Mouse (Mus musculus) small intestine, adult 10 weeks (tissue): ENCODE data around the gene Mapk6. TPM values are rescaled to one million over a fixed set of nuclear protein-coding genes. Genes with fewer than 3 reads are reported as not detected.

Source experiments
- polyA plus RNA-seq: library from polyadenylated mRNA; stranded (reverse); fragments of 350-450 nt; fragmentation: Illumina TruSeq; extraction: RNeasy Lipid Tissue Mini Kit (QIAGEN cat#74804); gene quantifications from one replicate; pipeline ENCODE4 v1.2.3, GENCODE M21; 2014; ENCODE audit warnings: low replicate concordance

Gene Mapk6
- 111 TPM for polyA plus RNA-seq

DNA sequence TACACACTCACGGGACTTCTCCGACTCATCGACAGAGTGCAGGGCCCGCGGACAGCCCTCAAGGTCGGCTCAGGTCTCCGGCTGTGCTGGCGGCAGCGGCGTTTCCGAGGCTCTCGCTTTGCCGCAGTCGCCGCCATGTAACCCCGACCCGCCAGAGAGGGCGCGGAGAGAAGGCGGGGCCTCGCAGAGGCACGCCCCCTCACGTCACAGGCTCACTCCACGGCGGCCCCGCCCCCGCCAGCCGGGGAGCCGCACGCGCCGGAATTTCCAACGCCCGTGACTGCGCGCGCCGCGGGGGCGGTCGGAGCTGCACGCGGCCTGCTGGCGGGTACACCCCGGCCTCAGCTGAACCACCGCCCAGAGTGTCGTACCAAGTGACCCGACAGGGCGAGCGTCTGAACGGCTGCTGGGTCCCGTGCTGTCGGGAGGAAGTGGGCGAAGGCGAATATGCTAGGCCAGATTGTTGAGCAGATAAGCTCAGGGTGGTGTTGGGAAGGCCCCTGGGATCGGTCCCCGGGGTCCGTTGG lies at the start of gene Mapk6:
Gene Mapk6, minus strand, starts transcription at position 154 of the 527 bp plus-strand sequence.

DNA sequence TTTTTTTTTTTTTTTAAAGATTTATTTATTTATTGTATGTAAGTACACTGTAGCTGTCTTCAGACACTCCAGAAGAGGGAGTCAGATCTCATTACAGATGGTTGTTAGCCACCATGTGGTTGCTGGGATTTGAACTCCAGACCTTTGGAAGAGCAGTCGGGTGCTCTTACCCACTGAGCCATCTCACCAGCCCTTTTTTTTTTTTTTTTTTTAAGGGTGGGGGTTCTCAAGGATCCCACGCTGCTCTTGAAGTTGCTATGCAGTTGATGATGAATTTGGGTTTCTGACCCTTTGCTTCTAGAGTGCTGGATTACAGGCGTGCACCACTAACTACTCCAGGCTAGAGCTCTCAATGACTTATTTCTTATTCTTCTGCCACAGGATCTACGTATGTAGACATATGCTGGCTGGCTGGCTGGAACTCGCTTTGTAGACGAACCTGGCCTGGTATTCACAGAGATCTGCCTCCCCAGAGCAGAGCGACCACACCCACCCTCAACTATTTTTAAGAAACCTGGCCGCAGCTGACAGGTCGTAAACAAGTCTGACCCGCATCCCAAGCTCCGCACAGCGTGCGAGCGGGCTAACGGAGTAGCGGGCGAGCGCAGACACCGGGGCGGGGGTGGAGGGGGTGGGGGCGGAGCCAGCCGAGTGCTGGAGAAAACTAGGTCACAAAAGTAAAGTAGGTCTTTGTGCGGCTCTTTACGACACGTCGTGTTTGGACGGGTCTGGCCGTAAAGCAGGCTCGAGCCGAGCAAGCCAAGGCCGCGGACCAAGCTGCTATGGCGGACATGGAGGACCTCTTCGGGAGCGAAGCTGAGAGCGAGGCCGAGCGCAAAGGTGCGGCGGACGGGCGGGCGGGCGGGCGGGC lies 31.2 kb upstream of the Mapk6 start, which contains the start of gene Leo1:
Gene Leo1, plus strand, starts transcription at position 729 of the 871 bp plus-strand sequence.

DNA sequence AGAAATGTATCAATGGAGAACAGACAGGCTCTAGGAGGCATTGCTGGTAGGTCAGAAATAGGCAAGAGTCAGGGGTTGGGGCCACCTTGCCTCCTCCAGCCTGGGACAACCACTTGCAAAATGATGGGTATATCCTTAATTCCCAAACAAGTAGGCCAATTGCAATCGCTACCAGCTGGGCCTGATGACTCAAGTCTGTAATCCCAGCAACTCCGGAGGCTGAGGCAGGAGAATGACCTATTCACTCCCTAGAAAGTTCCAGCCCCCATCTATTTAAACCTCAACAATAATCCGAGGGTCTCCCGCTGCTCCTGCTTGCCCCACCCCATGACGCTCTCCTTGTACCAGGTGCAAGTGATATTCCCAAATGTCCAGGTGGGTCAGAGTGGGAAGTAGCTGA lies 62.3 kb downstream of the Mapk6 start, which contains the start of gene Bcl2l10:
Gene Bcl2l10, plus strand, starts transcription at position 301 of the 400 bp plus-strand sequence.

Other genes with a start within 250 kb of the Mapk6 start
- 11.6 TPM for gene Myo5c, start 178.0 kb downstream of the Mapk6 start, polyA plus RNA-seq
- gene Gnb5, start 103.7 kb downstream of the Mapk6 start, polyA plus RNA-seq, result 7.9 TPM
- gene Bcl2l10, start 62.2 kb downstream of the Mapk6 start, polyA plus RNA-seq, result not detected
- 29.3 TPM for gene Leo1, start 31.5 kb upstream of the Mapk6 start, polyA plus RNA-seq
- gene Tmod3, start 149.7 kb upstream of the Mapk6 start, polyA plus RNA-seq, result 167 TPM
- 3.3 TPM for gene Tmod2, start 201.3 kb upstream of the Mapk6 start, polyA plus RNA-seq
- gene Lysmd2, start 215.7 kb upstream of the Mapk6 start, polyA plus RNA-seq, result 7.1 TPM